Mouse (Mus musculus): ENCODE data around the gene Rnf220.

DNA sequence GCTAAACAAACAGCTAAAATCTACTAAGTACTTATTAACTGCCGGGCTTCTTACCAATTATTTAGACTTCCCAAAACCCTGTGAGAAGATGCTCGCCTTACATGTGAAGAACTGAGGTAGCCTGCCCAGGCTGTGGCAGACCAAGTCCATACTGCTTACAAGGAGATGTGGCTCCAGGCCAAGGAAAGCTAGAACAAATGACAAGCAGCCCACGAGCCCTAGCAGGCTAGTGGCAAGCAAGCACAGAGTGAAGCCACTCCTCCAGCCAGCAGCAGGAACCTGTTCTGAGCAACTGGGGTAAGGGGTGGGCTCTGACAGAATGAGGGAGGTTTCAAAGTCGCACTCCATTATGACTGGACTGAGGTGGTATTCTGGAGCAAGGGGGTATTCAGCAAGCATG, 222.1 kb downstream of the Rnf220 start:
- TF ChIP-seq CTCF (IDR thresholded peaks at IDR 0.05; ENCODE audit: low read depth, low read length), result no peak
- TF ChIP-seq POLR2A (IDR thresholded peaks at IDR 0.05; ENCODE audit: extremely low read depth, insufficient read depth, low read length), result no peak

All from liver, adult 2 months (tissue).